Mouse (Mus musculus) frontal cortex, postnatal 36 days (tissue): ENCODE data around the gene Heph.
"Not testable (repeated sequence)": the region's sequence is repeated elsewhere in the genome, so short reads cannot be mapped to it uniquely, and the experiment has no call there.

Source experiments
- DNase-seq, 2 experiments: peaks; one replicate each; pipeline ENCODE4 v3.0.0; 2022; ENCODE audit warnings: low spot score in 2 of 2

Heph gene

DNA sequence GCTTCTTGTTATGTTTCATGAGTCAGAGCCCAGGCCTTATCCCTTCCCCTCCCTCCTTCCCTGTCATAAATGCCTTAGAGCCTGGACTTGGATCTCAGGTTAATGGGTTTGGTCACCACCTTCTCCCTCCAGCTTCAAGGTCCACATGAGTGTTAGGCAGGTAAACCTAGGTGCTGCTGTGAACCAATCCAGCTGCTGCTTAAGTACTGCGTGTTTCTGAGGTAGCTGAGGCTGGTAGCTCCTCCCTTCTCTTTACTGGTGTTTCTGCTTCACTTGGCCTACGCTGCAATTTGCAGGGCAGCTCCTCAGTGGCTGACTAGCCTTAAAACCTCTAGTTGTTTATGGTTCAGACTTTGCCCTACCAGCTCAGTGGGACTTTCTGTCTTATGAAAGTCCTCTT is at the start of gene Heph:
Heph (plus strand) TSS at position 211 of the 400 bp plus-strand sequence.
- DNase-seq = no peak

DNA sequence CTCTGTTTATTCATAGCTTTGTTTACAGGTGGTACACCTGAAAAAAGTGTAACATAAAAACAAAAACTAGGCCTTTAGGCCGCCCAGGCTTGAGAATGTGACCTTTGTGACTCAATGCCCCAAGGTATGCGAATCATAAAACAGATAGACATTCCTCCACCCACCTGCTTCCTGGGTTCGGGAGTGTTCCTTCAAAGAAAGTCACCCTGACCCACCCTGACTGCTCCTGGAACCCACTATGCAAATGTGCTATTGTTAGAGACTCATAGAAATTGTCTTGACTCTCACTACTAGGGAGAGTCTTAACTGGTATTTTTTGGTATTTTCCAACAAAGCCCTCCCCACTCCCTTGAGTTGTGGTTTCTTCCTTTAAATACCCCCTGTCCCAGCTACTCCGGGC is 39.8 kb upstream of the Heph start:
- DNase-seq = not testable (repeated sequence)

DNA sequence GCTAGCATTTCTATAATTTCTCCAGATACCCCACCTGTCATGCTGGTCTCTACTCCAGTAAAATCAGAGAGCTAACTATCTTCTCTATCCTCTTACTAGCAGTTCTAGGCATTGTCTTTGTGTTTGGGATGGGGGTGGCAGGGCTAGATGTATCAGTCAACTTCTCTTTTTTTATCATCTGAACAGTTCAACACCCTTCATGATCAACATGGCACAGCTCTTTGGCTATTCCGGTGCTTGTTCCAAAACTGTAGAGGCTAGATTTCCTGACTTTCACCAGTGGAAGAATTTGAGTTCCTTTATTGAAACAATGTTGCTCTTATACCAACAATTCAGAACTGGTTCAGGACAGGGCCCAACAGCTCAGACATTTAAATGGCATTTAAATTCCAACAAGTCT is 38.2 kb upstream of the Heph start:
- DNase-seq = no peak

- no peak for DNase-seq
Observed at GRCm38 (mm10) chrX:96417733-96418132, 37.4 kb upstream of the Heph start.

- DNase-seq = no peak
Observed at GRCm38 (mm10) chrX:96419383-96419782, 35.8 kb upstream of the Heph start.

DNA sequence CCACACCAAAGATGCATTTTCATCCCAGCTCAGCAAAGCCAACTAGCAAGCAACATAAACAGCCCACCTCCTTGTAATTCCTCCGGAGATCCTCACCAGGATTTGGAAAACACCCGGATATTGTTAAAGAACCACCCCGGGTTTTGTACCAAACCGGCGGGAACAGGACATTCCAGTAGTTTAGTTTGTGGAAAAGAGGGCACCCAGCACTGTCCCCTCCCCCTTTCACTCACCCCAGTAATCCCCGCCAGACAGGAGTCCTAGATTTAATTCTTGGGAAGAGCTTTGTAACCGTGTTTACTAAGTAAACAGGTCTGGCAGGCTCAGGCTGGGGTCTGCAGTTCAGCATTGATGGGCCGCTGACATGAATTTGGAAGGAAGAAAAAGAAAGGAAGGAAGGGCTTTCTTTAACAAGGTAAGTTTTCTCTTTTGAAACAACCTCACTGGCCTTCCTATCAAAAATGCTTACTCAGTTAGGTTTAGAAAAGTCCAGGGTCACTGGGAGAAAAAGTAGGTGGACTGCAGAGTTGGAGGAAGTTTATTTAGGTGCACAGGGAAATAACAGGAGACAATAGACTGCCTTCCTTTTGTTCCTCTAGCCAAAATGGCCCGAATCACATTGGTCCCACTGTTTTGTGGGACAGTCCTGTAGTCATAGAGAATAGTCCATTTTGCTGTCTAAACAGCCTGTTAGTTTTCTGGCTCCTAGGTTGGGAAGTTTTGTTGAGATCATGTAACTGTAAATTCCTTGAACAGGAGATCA is 1.2 kb downstream of the Heph start, which contains the start of gene Hsf3:
Hsf3 (minus strand) TSS at position 94 of the 763 bp plus-strand sequence.
- DNase-seq = no peak

- DNase-seq = no peak
Observed at GRCm38 (mm10) chrX:96501580-96501979, 46.4 kb downstream of the Heph start.
